Mouse (Mus musculus) adrenal gland, adult 8-10 months (tissue): Measurements from ENCODE around the gene Chkb. TPM values are rescaled to one million over a fixed set of nuclear protein-coding genes. Genes with fewer than 3 reads are reported as not detected.
A peak's percentile ranks its signal among the peaks of the same experiment; 100 is the strongest.

Experiments
- DNase-seq: peaks from one replicate; pipeline ENCODE4 v3.0.0; 2022
- total RNA-seq, 4 experiments: library from RNA; stranded (reverse); gene quantifications; 2 replicates each; pipeline ENCODE4 v1.2.4; 2022

The Chkb gene
- total RNA-seq, result 10 to 100 TPM; 47.0 to 76.2 (median 66.7) TPM

DNA sequence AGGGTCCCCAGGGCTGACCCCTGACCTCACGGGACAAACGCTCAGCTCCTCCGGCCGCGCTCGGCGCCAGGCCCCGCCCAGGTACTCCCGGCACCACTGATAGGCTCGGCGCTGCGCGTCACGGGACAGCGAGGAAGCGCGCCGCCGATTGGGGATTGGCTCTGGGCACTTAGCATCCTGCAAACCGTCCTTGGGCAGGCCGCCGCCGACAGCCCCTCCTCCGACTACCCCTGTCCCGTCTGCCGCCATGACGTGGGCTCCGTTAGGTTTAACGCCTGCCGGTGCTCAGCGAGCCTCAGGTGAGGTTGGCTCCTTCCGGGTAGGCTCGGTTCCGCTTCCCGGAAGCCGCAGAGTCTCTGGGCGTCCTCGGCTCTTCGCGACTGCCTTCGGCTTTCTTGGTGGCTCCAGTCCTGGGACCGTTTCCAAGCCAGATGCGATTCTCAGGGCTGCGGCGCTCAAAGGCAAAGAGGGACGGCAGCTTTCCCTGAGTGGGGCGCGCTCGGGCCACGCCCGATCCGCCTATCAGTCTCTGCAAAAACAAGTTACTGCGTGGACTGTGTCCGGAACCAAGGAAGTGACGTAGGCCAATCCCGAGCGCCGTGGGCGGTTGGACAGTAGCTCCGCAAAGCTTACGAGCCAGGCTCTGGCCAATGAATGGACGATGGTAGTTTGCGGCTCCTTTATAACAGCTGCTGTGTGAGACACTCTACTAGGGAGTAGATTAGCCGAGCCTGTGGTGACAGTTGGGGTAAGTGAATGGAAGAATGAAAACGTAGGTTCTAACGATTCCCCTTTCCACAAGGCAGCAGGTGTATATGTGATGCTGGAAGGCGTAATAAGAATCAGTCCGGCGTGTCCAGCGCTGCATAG lies at the start of gene Chkb, which contains the start of the genes C730034F03Rik and Gm44502:
Gene Chkb, minus strand, starts transcription at position 557 of the 870 bp plus-strand sequence.
Gene C730034F03Rik, plus strand, starts transcription at position 238 of the 870 bp plus-strand sequence.
Gene Gm44502, minus strand, starts transcription at position 345 of the 870 bp plus-strand sequence.
- peak; percentile 93 for DNase-seq

GRCm38 (mm10) chr15:89478622-89479021 lies 48.9 kb upstream of the Chkb start:
- no peak for DNase-seq

GRCm38 (mm10) chr15:89477806-89478205 lies 48.1 kb upstream of the Chkb start:
- DNase-seq, result no peak

- DNase-seq, result peak; percentile 57
Measured at GRCm38 (mm10) chr15:89477091-89477491, 47.4 kb upstream of the Chkb start, which contains the start of gene Arsa. Gene Arsa (minus strand): TSS chr15:89477425.

DNA sequence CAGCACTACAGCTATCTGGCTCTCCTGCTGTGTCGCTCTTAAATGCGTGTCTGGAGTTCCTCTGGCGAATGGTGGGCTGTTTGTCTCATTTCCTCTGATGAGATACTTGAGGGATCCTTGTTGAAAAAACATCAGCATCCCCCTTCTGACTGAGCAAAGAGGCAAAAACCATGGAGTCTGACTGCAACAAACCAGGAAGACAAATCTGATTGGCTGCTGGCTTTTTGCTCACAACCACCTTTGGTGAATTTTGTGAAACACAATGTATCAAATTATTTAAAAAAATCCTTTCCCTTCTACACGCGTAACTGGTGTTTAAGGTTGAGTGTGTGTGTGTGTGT lies 46.7 kb upstream of the Chkb start:
- DNase-seq, result no peak

DNA sequence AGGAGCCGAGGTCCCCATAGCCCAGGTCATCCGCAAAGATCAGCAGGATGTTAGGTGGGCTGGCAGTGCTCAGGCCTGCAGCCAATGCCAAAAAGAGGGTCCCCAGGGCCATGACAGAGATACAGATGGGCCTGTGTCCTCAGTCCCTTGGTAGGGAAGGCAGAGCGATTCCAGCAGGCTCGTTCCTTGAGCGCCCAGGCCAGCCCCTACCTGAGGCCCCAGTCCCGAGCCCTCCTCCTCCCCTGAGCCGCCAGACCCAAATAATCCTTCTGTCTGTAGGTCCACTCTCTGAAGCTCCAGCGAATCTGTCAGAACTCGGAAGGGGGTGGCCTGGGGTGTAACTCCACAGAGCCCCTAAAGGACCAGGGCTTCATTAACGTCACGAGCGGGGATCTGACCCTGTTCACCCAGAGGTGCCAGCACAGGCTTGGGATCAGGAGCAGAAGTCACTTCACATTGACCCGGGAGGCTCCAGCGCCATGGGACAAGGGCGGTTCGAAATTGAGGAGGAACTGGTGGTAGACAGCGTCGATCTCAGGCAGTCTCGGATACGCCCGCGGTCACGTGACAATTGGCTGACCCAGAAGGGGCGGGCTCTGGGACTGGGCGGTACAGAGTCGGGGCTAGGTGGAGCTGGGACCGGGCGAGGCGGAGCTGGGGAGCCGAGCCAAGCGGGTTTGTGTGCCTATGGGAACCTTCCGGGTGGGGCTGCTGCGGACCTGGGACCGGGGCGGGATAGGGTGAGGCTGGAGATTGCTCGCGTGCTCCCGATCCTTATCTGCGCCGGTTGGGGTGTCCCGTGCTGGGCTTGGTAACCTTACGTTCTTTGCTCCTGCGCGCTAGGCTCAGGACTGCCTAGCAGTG lies 46.1 kb upstream of the Chkb start:
- peak; percentile 94 for DNase-seq

- DNase-seq, result no peak
Measured at GRCm38 (mm10) chr15:89475293-89475600, 45.5 kb upstream of the Chkb start.

DNA sequence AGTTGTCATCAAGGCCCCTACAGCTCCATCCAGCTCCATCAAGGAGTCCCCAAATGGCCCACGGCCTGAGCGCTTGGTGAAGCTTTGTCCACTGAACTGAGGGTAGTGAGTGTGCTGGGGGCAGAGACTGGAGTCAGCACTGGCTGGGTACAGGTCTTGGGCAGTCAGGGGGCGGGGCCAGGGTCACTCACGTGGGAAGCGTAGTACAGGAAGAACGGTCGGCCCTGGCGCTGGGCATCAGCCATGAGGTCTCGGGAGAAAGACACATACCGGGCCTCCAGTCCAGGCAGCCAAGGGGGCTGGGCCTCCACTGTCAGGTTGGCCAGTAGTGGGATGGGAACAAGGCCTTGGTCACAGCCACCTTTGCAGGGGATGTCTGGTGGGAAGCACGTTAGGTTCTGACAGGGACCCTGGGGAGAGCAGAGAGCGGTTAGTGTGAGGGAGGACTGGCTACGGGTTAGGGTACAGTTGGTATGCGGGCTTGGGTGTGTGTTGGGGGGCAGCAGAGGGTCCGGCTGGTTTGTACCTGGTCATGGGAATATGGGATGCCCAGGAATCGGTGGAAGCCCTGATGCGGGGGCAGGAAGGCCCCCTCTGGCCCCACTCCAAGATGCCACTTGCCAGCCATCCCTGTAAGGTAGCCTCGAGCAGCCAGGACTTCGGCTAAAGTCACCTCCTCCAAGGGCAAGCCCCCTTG lies 45.0 kb upstream of the Chkb start:
- no peak for DNase-seq

- no peak for DNase-seq
Measured at GRCm38 (mm10) chr15:89473921-89474320, 44.2 kb upstream of the Chkb start.

GRCm38 (mm10) chr15:89473370-89473769 lies 43.7 kb upstream of the Chkb start:
- no peak for DNase-seq

DNA sequence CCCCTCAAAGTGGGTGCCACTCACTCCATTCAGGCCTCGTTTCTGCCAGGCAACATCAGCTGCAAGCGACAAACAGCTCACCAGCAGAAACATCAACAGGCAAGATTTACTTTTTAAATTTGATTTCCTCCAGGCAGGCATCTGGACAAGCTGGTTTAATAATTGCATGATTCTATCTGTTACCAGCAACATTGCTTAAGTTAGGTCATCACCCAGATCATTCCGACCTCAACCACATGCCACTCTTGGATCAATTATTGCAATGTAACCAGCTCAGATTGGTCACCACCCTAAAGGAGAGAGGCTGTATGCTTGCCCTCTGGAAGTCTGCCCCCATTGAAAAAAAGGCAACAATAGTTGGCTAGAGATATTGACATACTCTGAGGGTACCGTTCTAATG lies 41.8 kb upstream of the Chkb start:
- DNase-seq, result no peak

GRCm38 (mm10) chr15:89468577-89468976 lies 38.9 kb upstream of the Chkb start:
- DNase-seq, result no peak

GRCm38 (mm10) chr15:89465052-89465451 lies 35.3 kb upstream of the Chkb start:
- no peak for DNase-seq

DNA sequence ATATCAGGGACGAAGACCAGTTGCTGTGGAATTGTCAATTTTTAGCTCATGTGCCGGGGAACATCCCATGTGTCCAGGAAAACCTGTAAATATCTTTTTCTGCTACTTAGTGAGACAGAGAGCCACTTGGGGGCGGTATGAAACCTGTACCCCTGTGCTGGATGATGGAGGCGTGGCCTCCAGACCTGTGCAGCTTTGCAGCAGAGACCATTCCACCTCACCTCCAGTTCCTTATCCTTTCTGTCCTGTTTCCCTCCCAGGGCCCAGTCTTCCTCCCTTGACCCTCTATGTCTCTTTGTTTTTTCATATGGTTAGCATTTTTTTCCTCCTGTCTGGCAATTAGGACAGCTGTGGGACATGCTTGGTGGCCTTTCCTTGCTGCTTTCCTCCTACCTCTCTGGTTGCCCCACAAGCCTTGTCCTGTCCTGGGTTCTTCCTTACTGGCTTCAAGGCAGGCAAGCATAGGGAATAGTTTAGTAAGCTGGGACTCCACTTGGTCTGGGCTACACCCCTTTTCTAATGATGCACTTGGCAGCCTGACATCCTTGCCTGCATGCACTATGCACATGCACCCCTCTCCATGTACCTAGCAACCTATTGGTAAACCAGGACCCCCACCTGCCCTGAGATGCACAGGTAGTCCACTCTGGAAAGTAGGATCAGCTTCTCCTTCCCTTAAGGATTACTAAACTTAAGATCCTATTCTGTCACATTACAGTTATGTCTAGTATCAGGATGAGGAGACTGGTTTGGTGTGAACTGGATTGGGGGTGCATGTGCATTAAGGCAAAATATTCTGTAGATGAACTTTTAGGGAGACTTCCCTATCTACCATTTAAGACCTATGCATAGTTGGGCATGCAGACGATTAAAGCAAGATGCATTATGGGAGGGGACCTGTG lies 33.9 kb upstream of the Chkb start:
- DNase-seq, result no peak

GRCm38 (mm10) chr15:89462176-89462575 lies 32.5 kb upstream of the Chkb start:
- DNase-seq, result no peak

DNA sequence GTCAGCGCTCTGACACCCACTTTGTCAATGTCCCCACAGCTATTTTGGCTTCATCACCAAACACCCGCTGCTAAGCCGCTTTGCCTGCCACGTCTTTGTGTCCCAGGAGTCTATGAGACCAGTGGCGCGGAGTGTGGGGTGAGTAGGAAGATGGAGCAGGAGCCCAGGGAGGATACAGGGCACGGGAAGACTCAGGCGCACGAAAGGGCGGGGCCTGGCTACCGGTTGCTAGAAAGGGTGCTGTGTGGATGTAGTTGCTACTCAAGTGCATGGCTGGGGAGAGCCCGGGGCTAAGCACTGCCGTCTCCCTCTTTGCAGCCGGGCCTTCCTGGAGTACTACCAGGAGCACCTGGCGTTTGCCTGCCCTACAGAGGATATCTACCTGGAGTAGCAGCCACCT lies 31.6 kb upstream of the Chkb start:
- no peak for DNase-seq

GRCm38 (mm10) chr15:89460298-89460697 lies 30.6 kb upstream of the Chkb start:
- DNase-seq, result no peak

GRCm38 (mm10) chr15:89459821-89460220 lies 30.1 kb upstream of the Chkb start:
- DNase-seq, result no peak

DNA sequence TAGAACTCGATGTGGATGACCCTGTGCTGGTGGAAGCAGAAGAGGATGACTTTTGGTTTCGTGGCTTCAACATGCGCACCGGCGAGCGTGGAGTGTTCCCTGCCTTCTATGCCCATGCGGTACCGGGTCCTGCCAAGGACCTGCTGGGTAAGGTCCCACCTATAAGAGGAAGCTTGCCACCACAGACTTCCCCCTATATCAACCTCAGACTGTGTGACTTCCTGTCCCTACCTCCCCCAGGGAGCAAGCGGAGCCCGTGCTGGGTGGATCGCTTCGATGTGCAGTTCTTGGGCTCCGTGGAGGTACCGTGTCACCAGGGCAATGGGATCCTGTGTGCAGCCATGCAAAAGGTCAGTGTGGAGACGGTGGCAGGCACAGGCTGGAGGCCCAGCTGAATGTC lies 29.2 kb upstream of the Chkb start:
- DNase-seq, result no peak

DNA sequence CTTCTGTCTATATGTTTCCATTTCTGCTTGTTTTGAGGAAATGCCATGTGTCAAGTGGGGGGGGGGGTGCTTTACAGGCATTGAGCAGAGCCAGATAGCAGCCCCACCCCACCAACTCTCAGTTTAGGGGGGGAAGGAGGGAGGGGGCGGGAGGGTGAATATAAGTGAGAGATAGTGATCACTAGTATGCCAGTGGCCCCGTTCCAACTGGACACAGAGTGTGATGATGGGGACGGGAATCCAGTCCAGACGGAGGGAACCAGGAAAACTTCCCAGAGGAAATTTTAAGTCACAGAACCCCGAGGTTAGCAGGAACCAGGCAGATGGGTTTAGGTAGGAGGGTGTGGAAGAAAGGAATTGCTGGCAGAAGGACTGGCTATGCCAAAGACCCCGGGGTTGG lies 25.9 kb upstream of the Chkb start:
- no peak for DNase-seq

DNA sequence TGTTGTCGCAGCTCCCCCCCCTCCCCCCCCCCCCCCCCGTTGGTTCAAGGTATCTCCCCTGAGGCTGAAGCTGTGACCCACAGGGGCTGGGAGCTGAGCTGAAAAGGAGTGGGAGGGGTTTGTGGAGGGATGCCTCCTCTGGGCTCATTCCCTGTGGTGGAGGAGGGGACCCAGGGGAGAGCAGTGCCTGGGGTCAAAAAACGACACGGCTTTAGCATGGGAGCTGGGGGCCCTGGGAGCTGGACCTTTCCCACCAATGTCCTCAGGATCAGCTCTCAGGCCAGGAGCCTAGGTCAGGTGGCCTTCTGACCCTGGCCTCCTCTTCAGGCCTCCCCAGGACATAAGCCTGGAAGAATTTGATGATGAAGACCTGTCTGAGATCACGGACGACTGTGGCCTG lies 25.1 kb upstream of the Chkb start:
- no peak for DNase-seq
